Mouse (Mus musculus): ENCODE measurements around the gene Cpe.

Gene Cpe

GRCm38 (mm10) chr8:64634131-64634865 is 58.6 kb downstream of the Cpe start:
- in situ Hi-C loops (cut with MboI) = no loop called here

GRCm38 (mm10) chr8:64632169-64632568 is 60.7 kb downstream of the Cpe start:
- in situ Hi-C loops (cut with MboI) = no loop called here

GRCm38 (mm10) chr8:64631761-64632160 is 61.1 kb downstream of the Cpe start:
- in situ Hi-C loops (cut with MboI) = no loop called here

- in situ Hi-C loops (cut with MboI) = no loop called here
Measured at GRCm38 (mm10) chr8:64629034-64629760, 63.7 kb downstream of the Cpe start.

GRCm38 (mm10) chr8:64628039-64628438 is 64.8 kb downstream of the Cpe start:
- in situ Hi-C loops (cut with MboI) = no loop called here

DNA sequence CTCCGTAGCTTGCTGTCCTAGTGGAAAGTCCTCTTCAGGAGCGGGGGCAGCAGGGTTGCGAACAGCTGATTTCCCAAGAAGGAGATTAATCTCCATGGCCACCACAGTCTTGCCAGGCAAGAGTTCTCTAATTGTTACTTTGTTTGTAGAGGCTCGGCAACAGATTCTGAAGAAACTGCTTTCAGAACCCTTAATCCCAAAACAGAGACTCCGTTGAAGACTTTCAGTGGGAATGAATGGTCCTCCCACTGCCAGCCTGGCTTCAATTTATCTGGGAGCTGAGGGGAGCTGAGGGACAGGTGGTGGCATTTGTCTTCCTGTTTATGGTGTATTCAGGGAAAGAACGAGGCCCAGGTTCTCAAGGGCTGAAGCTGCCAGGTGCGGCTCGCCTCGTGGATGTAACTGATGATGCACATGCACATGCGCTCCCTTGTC is 68.2 kb downstream of the Cpe start:
- in situ Hi-C loops (cut with MboI) = no loop called here

- in situ Hi-C loops (cut with MboI) = no loop called here
Measured at GRCm38 (mm10) chr8:64620365-64621150, 72.3 kb downstream of the Cpe start.

DNA sequence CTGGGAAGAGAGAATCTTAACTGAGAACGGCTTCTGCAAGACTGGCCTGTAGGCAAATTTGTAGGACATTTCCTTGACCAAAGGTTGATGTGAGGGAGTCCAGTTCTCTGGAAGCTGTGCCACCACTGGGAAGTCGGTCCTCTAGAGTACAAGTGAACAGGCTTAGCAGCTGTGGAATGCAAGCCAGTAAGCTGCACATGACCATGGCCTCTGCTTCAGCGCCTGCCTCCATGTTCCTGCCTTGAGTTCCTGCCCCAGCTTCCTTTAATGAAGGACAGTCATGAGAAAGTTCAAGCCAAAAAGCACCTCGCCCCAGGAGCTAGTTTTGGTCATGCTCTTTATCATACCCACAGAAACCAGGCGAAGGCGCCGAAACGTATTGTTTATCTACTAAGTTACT is 73.2 kb downstream of the Cpe start:
- in situ Hi-C loops (cut with MboI) = no loop called here

- in situ Hi-C loops (cut with MboI) = no loop called here
Measured at GRCm38 (mm10) chr8:64618618-64619017, 74.2 kb downstream of the Cpe start.

DNA sequence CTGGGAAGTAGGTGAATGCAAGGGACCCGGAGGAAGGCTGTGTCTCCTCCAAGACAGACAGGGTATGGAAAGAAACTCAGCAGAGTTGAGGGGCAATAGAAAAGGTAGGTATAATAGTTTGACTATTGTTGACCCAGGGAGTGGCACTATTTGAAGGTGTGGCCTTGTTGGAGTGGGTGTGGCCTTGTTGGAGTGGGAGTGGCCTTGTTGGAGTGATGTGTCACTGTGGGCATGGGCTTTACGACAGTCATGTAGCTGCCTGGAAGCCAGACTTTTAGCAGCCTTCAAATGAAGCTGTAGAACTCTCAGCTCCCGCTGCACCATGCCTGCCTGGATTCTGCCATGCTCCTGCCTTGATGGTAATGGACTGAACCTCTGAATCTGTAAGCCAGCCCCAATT is 76.3 kb downstream of the Cpe start:
- in situ Hi-C loops (cut with MboI) = no loop called here

GRCm38 (mm10) chr8:64615459-64615858 is 77.4 kb downstream of the Cpe start:
- in situ Hi-C loops (cut with MboI) = no loop called here

- in situ Hi-C loops (cut with MboI) = no loop called here
Measured at GRCm38 (mm10) chr8:64613663-64614062, 79.2 kb downstream of the Cpe start.

GRCm38 (mm10) chr8:64611210-64611974 is 81.5 kb downstream of the Cpe start:
- in situ Hi-C loops (cut with MboI) = no loop called here

DNA sequence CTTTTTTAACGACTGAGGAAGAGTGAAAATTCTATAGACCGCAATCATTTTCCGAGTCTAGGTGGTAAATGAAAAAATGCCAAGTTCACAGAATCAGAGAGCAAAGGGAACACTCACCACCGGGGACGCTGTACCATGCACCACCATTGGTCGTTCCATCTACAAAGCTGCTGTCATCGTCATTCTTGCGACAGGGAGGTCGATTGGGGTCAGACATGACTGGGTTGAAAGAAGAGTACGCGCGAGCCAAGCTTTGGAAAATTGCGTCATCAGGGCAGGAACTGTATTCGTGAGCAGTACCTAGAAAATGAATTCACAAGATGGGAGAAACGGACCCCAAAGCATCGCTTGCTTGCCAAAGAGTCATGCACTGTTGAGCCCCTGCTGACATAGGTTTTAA is 83.9 kb downstream of the Cpe start:
- in situ Hi-C loops (cut with MboI) = no loop called here

- in situ Hi-C loops (cut with MboI) = no loop called here
Measured at GRCm38 (mm10) chr8:64606015-64606414, 86.8 kb downstream of the Cpe start.

DNA sequence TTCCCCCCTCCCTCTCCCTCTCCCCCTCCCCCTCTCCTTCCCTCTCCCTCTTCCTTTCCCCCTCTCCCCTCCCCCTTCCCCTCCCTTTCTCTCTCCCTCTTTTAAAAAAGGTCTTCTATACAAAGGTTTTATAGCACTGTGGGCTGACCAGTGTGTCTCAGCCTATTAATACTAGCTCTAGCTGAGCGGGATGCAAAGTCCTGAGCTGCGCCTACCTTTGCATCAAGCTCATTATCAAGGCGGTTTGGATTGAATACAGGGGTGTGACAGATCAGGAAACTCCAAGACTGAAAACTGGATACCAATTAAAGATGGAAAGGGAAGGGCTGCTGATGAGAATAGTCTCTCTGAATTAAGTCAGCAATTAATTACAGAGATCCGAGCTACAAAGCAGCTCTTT is 94.6 kb downstream of the Cpe start:
- in situ Hi-C loops (cut with MboI) = no loop called here

GRCm38 (mm10) chr8:64597042-64597970 is 95.5 kb downstream of the Cpe start:
- in situ Hi-C loops (cut with MboI) = no loop called here

- in situ Hi-C loops (cut with MboI) = no loop called here
Measured at GRCm38 (mm10) chr8:64596396-64596795, 96.5 kb downstream of the Cpe start.

GRCm38 (mm10) chr8:64590456-64590855 is 102.4 kb downstream of the Cpe start:
- in situ Hi-C loops (cut with MboI) = no loop called here

GRCm38 (mm10) chr8:64582887-64583286 is 110.0 kb downstream of the Cpe start:
- in situ Hi-C loops (cut with MboI) = no loop called here

- in situ Hi-C loops (cut with MboI) = no loop called here
Measured at GRCm38 (mm10) chr8:64578221-64578620, 114.6 kb downstream of the Cpe start.

Data from mature B cell (primary cell).